Mouse (Mus musculus) liver, embryonic 14.5 days (tissue): Measurements from ENCODE around the gene Gm11937. TPM values are rescaled to one million over a fixed set of nuclear protein-coding genes. Genes with fewer than 3 reads are reported as not detected.

ENCODE experiments used
- ATAC-seq: fragments of 200-750 bp; cut with Nextera tagmentation; 2 replicates; pipeline ENCODE4 v1.8.0; 2017; ENCODE audit warnings: moderate number of reproducible peaks, mild to moderate bottlenecking, moderate library complexity; ENCODE audit not compliant: insufficient read depth
- DNase-seq, 3 experiments: peaks; one replicate each; pipeline ENCODE4 v3.0.0-alpha.2; 2012 to 2013; ENCODE audit warnings: low read depth in 3 of 3, low spot score in 3 of 3
- H3K27ac ChIP-seq: fragments of 300-500 bp; sonication (generic); 2 replicates; pipeline ENCODE4 v1.5.1; 2014; ENCODE audit warnings: moderate library complexity, mild to moderate bottlenecking, control low read depth, inconsistent platforms
- H3K27me3 ChIP-seq: fragments of 300-500 bp; sonication (generic); 2 replicates; pipeline ENCODE4 v1.6.1; 2014; ENCODE audit warnings: mild to moderate bottlenecking, low read length, moderate library complexity; ENCODE audit not compliant: control insufficient read depth, insufficient read depth
- H3K36me3 ChIP-seq: fragments of 300-500 bp; sonication (generic); replicated peaks from 2 replicates; pipeline ENCODE4 v1.6.1; 2014; ENCODE audit warnings: low read depth; ENCODE audit not compliant: control insufficient read depth, insufficient read depth
- H3K4me1 ChIP-seq, 2 experiments: fragments of 200-500 bp in 1 of 2; fragments of 300-500 bp in 1 of 2; sonication (generic) in 1 of 2; replicated peaks; 2 replicates each; pipeline ENCODE4 v1.6.1; 2012 to 2014; ENCODE audit warnings: antibody characterized with exemption in 1 of 2, inconsistent platforms in 1 of 2, low read length in 1 of 2; ENCODE audit not compliant: control insufficient read depth in 2 of 2, insufficient read depth in 2 of 2
- H3K4me2 ChIP-seq: fragments of 300-500 bp; sonication (generic); 2 replicates; pipeline ENCODE4 v1.6.1; 2014; ENCODE audit warnings: low read depth, mild to moderate bottlenecking, control low read depth, moderate library complexity
- H3K4me3 ChIP-seq, 2 experiments: fragments of 200-500 bp in 1 of 2; fragments of 300-500 bp in 1 of 2; sonication (generic) in 1 of 2; 2 replicates each; pipeline ENCODE4 v1.5.1; 2012 to 2014; ENCODE audit warnings: low read depth in 2 of 2, low read length in 2 of 2, mild to moderate bottlenecking in 2 of 2, control low read depth in 1 of 2, inconsistent platforms in 1 of 2, moderate library complexity in 1 of 2; ENCODE audit not compliant: insufficient read depth in 1 of 2
- H3K9ac ChIP-seq: fragments of 300-500 bp; sonication (generic); replicated peaks from 2 replicates; pipeline ENCODE4 v1.6.1; 2014; ENCODE audit warnings: mild to moderate bottlenecking, control low read depth, moderate library complexity
- H3K9me3 ChIP-seq: fragments of 300-500 bp; sonication (generic); 2 replicates; pipeline ENCODE4 v1.6.1; 2016; ENCODE audit warnings: low read length, mixed read lengths; ENCODE audit not compliant: control insufficient read depth
- CTCF ChIP-seq: IDR thresholded peaks from 2 replicates; pipeline ENCODE4 v1.5.1; 2016; ENCODE audit warnings: antibody characterized with exemption, low read depth, control low read depth
- EP300 ChIP-seq: IDR thresholded peaks from 2 replicates; pipeline ENCODE4 v1.6.1; 2016; ENCODE audit warnings: antibody characterized with exemption, low read depth
- WGBS: fragments of 180-500 bp; shearing (Covaris S2); extraction: QIAGEN DNeasy Blood & Tissue Kit; methylation state at CpG from one replicate; pipeline ENCODE4 v1.1.7; 2014; ENCODE audit not compliant: insufficient replicate concordance; 5-methylcytosine and 5-hydroxymethylcytosine counted together
- polyA plus RNA-seq, 2 experiments: library from polyadenylated mRNA; depleted of rRNA in 1 of 2; stranded (reverse) in 1 of 2; unstranded in 1 of 2; fragments of >200 nt; fragmentation: Nextera tagmentation in 1 of 2; extraction: Ambion mirVana in 1 of 2; gene quantifications; 2 replicates each; pipeline versions ENCODE4 v1.2.1 to v1.2.3; 2012 to 2014

Gene Gm11937
- polyA plus RNA-seq, 2 experiments = not detected

- Histone ChIP-seq H3K4me2 (no peak overlapping the region), H3K27me3 (no peaks in the 10 kb centered on the region), H3K9me3 (no peaks in the 10 kb centered on the region), H3K36me3 (no peaks in the 10 kb centered on the region), H3K4me1 (no peaks in the 10 kb centered on the region), H3K9ac (no peak overlapping the region), H3K4me3 (no peak overlapping the region), H3K27ac (no peak overlapping the region)
- DNase-seq = no peak
- 77% methylated on average over 7 of the region's 7 CpGs for WGBS
- TF ChIP-seq CTCF (no peak), EP300 (no peak)
- no peak for ATAC-seq
These were observed 24.9 kb downstream of the Gm11937 start for GRCm38 (mm10) chr11:99585096-99585495.

- DNase-seq (no peak), ATAC-seq (no peak)
- TF ChIP-seq CTCF (no peak), EP300 (no peak)
These were observed 26.7 kb downstream of the Gm11937 start, which contains the start of gene Krtap1-4 for GRCm38 (mm10) chr11:99583245-99583704. TSS of gene Krtap1-4 (minus strand) at chr11:99583654.

GRCm38 (mm10) chr11:99581564-99581963, 28.4 kb downstream of the Gm11937 start:
- Histone ChIP-seq H3K36me3 (no peaks in the 10 kb centered on the region), H3K9ac (no peak overlapping the region), H3K4me3 (no peak overlapping the region), H3K4me1 (no peaks in the 10 kb centered on the region), H3K27ac (no peak overlapping the region), H3K4me2 (no peak overlapping the region), H3K27me3 (no peaks in the 10 kb centered on the region), H3K9me3 (no peaks in the 10 kb centered on the region)
- DNase-seq = no peak
- ATAC-seq = no peak
- 64% methylated on average over 6 of the region's 6 CpGs for WGBS
- TF ChIP-seq EP300 (no peak), CTCF (no peak)

More at GRCm38 (mm10) chr11:99583245-99583704, 26.7 kb downstream of the Gm11937 start, which contains the start of gene Krtap1-4:
- Histone ChIP-seq H3K4me3 (no peak within 1 kb of the TSS), H3K27ac (no peak within 1 kb of the TSS), H3K36me3 (no peaks in the 10 kb centered on the region), H3K9me3 (no peaks in the 10 kb centered on the region), H3K9ac (no peak within 1 kb of the TSS), H3K4me2 (no peak within 1 kb of the TSS), H3K27me3 (no peaks in the 10 kb centered on the region), H3K4me1 (no peaks in the 10 kb centered on the region)
- 64% methylated on average over 5 of the region's 5 CpGs for WGBS

DNA sequence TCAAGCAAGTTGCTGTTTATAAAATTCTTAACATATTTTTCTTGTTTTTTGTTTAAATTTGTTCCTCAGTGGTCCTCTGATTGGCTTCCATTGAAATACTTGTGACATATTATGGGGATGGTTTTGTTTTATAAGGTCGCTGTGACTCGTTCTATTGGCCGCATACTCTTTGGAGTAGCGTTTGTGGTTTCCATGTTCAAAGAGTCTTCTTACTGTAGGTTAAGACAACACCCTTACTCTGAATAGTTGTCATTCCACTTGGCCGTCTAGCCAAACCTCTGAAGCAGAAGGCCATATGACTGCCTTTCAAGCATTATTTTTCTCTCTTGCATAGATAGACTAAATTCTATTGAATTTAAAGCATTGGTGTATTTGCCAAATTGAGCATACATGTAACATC, 28.9 kb downstream of the Gm11937 start:
- no peak for TF ChIP-seq EP300
- TF ChIP-seq CTCF = no peak
- no peaks in the 10 kb centered on the region for H3K4me1 ChIP-seq
- DNase-seq = no peak
- no peak overlapping the region for H3K4me2 ChIP-seq
- H3K9me3 ChIP-seq = no peaks in the 10 kb centered on the region
- no peak overlapping the region for H3K4me3 ChIP-seq
- no peaks in the 10 kb centered on the region for H3K36me3 ChIP-seq
- WGBS = 74% methylated on average over 5 of the region's 5 CpGs
- H3K9ac ChIP-seq = no peak overlapping the region
- no peaks in the 10 kb centered on the region for H3K27me3 ChIP-seq
- no peak for ATAC-seq
- H3K27ac ChIP-seq = no peak overlapping the region

GRCm38 (mm10) chr11:99580636-99581035, 29.4 kb downstream of the Gm11937 start, which contains the start of gene Krtap1-5:
TSS of gene Krtap1-5 (minus strand) at chr11:99581016.
- TF ChIP-seq EP300 (no peak), CTCF (no peak)
- 65% methylated on average over 6 of the region's 6 CpGs for WGBS
- Histone ChIP-seq H3K9ac (no peak within 1 kb of the TSS), H3K4me1 (no peaks in the 10 kb centered on the region), H3K36me3 (no peaks in the 10 kb centered on the region), H3K4me3 (no peak within 1 kb of the TSS), H3K27ac (no peak within 1 kb of the TSS), H3K9me3 (no peaks in the 10 kb centered on the region), H3K4me2 (no peak within 1 kb of the TSS), H3K27me3 (no peaks in the 10 kb centered on the region)
- DNase-seq = no peak
- ATAC-seq = no peak
